Mouse (Mus musculus): ENCODE measurements around the gene Ndn. TPM values are rescaled to one million over a fixed set of nuclear protein-coding genes. Genes with fewer than 3 reads are reported as not detected.
A peak's percentile ranks its signal among the peaks of the same experiment; 100 is the strongest.

Ndn gene
- polyA plus RNA-seq, 1 experiment = 1.3 TPM

- Histone ChIP-seq H3K36me3 (ENCODE audit: control insufficient read depth, insufficient read depth) (no peaks in the 10 kb centered on the region), H3ac (ENCODE audit: control insufficient read depth, insufficient read length, low read depth) (no peak overlapping the region), H3K27me3 (ENCODE audit: control insufficient read depth, insufficient read depth, insufficient read length) (no peaks in the 10 kb centered on the region), H3K79me3 (ENCODE audit: low read depth) (no peaks in the 10 kb centered on the region), H3K4me3 (ENCODE audit: insufficient read depth, poor library complexity, severe bottlenecking) (no peak overlapping the region), H3K79me2 (ENCODE audit: control insufficient read depth, insufficient read depth) (no peaks in the 10 kb centered on the region)
- TF ChIP-seq CTCF (IDR thresholded peaks at IDR 0.05; ENCODE audit: control insufficient read depth, insufficient read depth, insufficient read length) (peak; percentile 33), MAX (IDR thresholded peaks at IDR 0.05) (no peak)
Observed at GRCm38 (mm10) chr7:62375658-62376057, 29.3 kb downstream of the Ndn start.

GRCm38 (mm10) chr7:62376510-62377304, 30.3 kb downstream of the Ndn start, which contains the start of gene Magel2:
Magel2 (plus strand) TSS chr7:62377010.
- TF ChIP-seq MYOD1 (IDR thresholded peaks at IDR 0.05; ENCODE audit: control insufficient read depth, insufficient read length, low read depth) = no peak
- no peak for TF ChIP-seq CEBPB (IDR thresholded peaks at IDR 0.05; ENCODE audit: low read depth)
- TF ChIP-seq MAX (IDR thresholded peaks at IDR 0.05) = no peak
- TF ChIP-seq USF1 (IDR thresholded peaks at IDR 0.05; ENCODE audit: low read depth) = no peak
- TF ChIP-seq CTCF (IDR thresholded peaks at IDR 0.05; ENCODE audit: control insufficient read depth, insufficient read depth, insufficient read length) = no peak
- TF ChIP-seq MYOG (IDR thresholded peaks at IDR 0.05; ENCODE audit: control insufficient read depth, extremely low read depth, insufficient read length) = no peak
- no peak for TF ChIP-seq FOSL1 (IDR thresholded peaks at IDR 0.05; ENCODE audit: insufficient read depth, low read length, poor library complexity, severe bottlenecking)
- Histone ChIP-seq H3ac (ENCODE audit: control insufficient read depth, insufficient read length, low read depth) (no peak within 1 kb of the TSS), H3K79me3 (ENCODE audit: low read depth) (no peaks in the 10 kb centered on the region), H3K36me3 (ENCODE audit: control insufficient read depth, insufficient read depth) (no peaks in the 10 kb centered on the region), H3K4me3 (ENCODE audit: insufficient read depth, poor library complexity, severe bottlenecking) (no peak within 1 kb of the TSS), H3K27me3 (ENCODE audit: control insufficient read depth, insufficient read depth, insufficient read length) (no peaks in the 10 kb centered on the region), H3K79me2 (ENCODE audit: control insufficient read depth, insufficient read depth) (no peaks in the 10 kb centered on the region)

GRCm38 (mm10) chr7:62377313-62377712, 30.9 kb downstream of the Ndn start:
- Histone ChIP-seq H3K79me2 (ENCODE audit: control insufficient read depth, insufficient read depth) (no peaks in the 10 kb centered on the region), H3ac (ENCODE audit: control insufficient read depth, insufficient read length, low read depth) (no peak overlapping the region), H3K79me3 (ENCODE audit: low read depth) (no peaks in the 10 kb centered on the region), H3K4me3 (ENCODE audit: insufficient read depth, poor library complexity, severe bottlenecking) (no peak overlapping the region), H3K27me3 (ENCODE audit: control insufficient read depth, insufficient read depth, insufficient read length) (no peaks in the 10 kb centered on the region), H3K36me3 (ENCODE audit: control insufficient read depth, insufficient read depth) (no peaks in the 10 kb centered on the region)
- TF ChIP-seq MAX (IDR thresholded peaks at IDR 0.05) = no peak
- no peak for TF ChIP-seq FOSL1 (IDR thresholded peaks at IDR 0.05; ENCODE audit: insufficient read depth, low read length, poor library complexity, severe bottlenecking)
- TF ChIP-seq CEBPB (IDR thresholded peaks at IDR 0.05; ENCODE audit: low read depth) = no peak
- TF ChIP-seq USF1 (IDR thresholded peaks at IDR 0.05; ENCODE audit: low read depth) = no peak

- Histone ChIP-seq H3K4me3 (ENCODE audit: insufficient read depth, poor library complexity, severe bottlenecking) (no peak overlapping the region), H3K79me2 (ENCODE audit: control insufficient read depth, insufficient read depth) (no peaks in the 10 kb centered on the region), H3K36me3 (ENCODE audit: control insufficient read depth, insufficient read depth) (no peaks in the 10 kb centered on the region), H3K27me3 (ENCODE audit: control insufficient read depth, insufficient read depth, insufficient read length) (no peaks in the 10 kb centered on the region), H3K79me3 (ENCODE audit: low read depth) (no peaks in the 10 kb centered on the region), H3ac (ENCODE audit: control insufficient read depth, insufficient read length, low read depth) (no peak overlapping the region)
- TF ChIP-seq FOSL1 (IDR thresholded peaks at IDR 0.05; ENCODE audit: insufficient read depth, low read length, poor library complexity, severe bottlenecking) (no peak), MAX (IDR thresholded peaks at IDR 0.05) (no peak), MYOG (IDR thresholded peaks at IDR 0.05; ENCODE audit: control insufficient read depth, extremely low read depth, insufficient read length) (no peak)
Observed at GRCm38 (mm10) chr7:62378529-62378928, 32.2 kb downstream of the Ndn start.

- H3K79me3 ChIP-seq (ENCODE audit: low read depth) = no peaks in the 10 kb centered on the region
- no peaks in the 10 kb centered on the region for H3K79me2 ChIP-seq (ENCODE audit: control insufficient read depth, insufficient read depth)
- H3K27me3 ChIP-seq (ENCODE audit: control insufficient read depth, insufficient read depth, insufficient read length) = no peaks in the 10 kb centered on the region
- H3K4me3 ChIP-seq (ENCODE audit: insufficient read depth, poor library complexity, severe bottlenecking) = no peak overlapping the region
- no peak for TF ChIP-seq CEBPB (IDR thresholded peaks at IDR 0.05; ENCODE audit: low read depth)
- TF ChIP-seq USF1 (IDR thresholded peaks at IDR 0.05; ENCODE audit: low read depth) = no peak
- peak; percentile 58 for TF ChIP-seq CTCF (IDR thresholded peaks at IDR 0.05; ENCODE audit: control insufficient read depth, insufficient read depth, insufficient read length)
- TF ChIP-seq FOSL1 (IDR thresholded peaks at IDR 0.05; ENCODE audit: insufficient read depth, low read length, poor library complexity, severe bottlenecking) = no peak
- no peak for TF ChIP-seq MYOD1 (IDR thresholded peaks at IDR 0.05; ENCODE audit: control insufficient read depth, insufficient read length, low read depth)
- H3ac ChIP-seq (ENCODE audit: control insufficient read depth, insufficient read length, low read depth) = no peak overlapping the region
- H3K36me3 ChIP-seq (ENCODE audit: control insufficient read depth, insufficient read depth) = no peaks in the 10 kb centered on the region
Observed at GRCm38 (mm10) chr7:62382391-62382790, 36.0 kb downstream of the Ndn start.

GRCm38 (mm10) chr7:62388291-62388690, 41.9 kb downstream of the Ndn start:
- no peaks in the 10 kb centered on the region for H3K27me3 ChIP-seq (ENCODE audit: control insufficient read depth, insufficient read depth, insufficient read length)
- H3ac ChIP-seq (ENCODE audit: control insufficient read depth, insufficient read length, low read depth) = no peak overlapping the region
- H3K36me3 ChIP-seq (ENCODE audit: control insufficient read depth, insufficient read depth) = no peaks in the 10 kb centered on the region
- H3K4me3 ChIP-seq (ENCODE audit: insufficient read depth, poor library complexity, severe bottlenecking) = no peak overlapping the region
- no peaks in the 10 kb centered on the region for H3K79me2 ChIP-seq (ENCODE audit: control insufficient read depth, insufficient read depth)
- no peaks in the 10 kb centered on the region for H3K79me3 ChIP-seq (ENCODE audit: low read depth)
- TF ChIP-seq CTCF (IDR thresholded peaks at IDR 0.05; ENCODE audit: control insufficient read depth, insufficient read depth, insufficient read length) = no peak
- no peak for TF ChIP-seq MYOG (IDR thresholded peaks at IDR 0.05; ENCODE audit: control insufficient read depth, extremely low read depth, insufficient read length)
- TF ChIP-seq USF1 (IDR thresholded peaks at IDR 0.05; ENCODE audit: low read depth) = no peak
- TF ChIP-seq MAX (IDR thresholded peaks at IDR 0.05) = no peak
- no peak for TF ChIP-seq MYOD1 (IDR thresholded peaks at IDR 0.05; ENCODE audit: control insufficient read depth, insufficient read length, low read depth)
- no peak for TF ChIP-seq CEBPB (IDR thresholded peaks at IDR 0.05; ENCODE audit: low read depth)
- TF ChIP-seq FOSL1 (IDR thresholded peaks at IDR 0.05; ENCODE audit: insufficient read depth, low read length, poor library complexity, severe bottlenecking) = no peak
